Mouse (Mus musculus) liver, embryonic 16.5 days (tissue): Measurements from ENCODE around the gene Sgk1. TPM values are rescaled to one million over a fixed set of nuclear protein-coding genes. Genes with fewer than 3 reads are reported as not detected.
"Not testable (repeated sequence)": the region's sequence is repeated elsewhere in the genome, so short reads cannot be mapped to it uniquely, and the experiment has no call there.

Experiments used
- ATAC-seq: fragments of 200-750 bp; cut with Nextera tagmentation; 2 replicates; pipeline ENCODE4 v1.8.0; 2017; ENCODE audit warnings: low read depth, mild to moderate bottlenecking, moderate number of reproducible peaks, moderate library complexity
- H3K27ac ChIP-seq: fragments of 300-500 bp; sonication (generic); 2 replicates; pipeline ENCODE4 v1.5.1; 2014; ENCODE audit warnings: mild to moderate bottlenecking, low read length
- H3K27me3 ChIP-seq: fragments of 300-500 bp; sonication (generic); 2 replicates; pipeline ENCODE4 v1.6.1; 2014; ENCODE audit warnings: low read depth, low read length, mixed read lengths; ENCODE audit not compliant: control insufficient read depth, insufficient read depth
- H3K36me3 ChIP-seq: fragments of 300-500 bp; sonication (generic); 2 replicates; pipeline ENCODE4 v1.6.1; 2014; ENCODE audit warnings: mild to moderate bottlenecking; ENCODE audit not compliant: control insufficient read depth, insufficient read depth
- H3K4me1 ChIP-seq: fragments of 300-500 bp; sonication (generic); 2 replicates; pipeline ENCODE4 v1.6.1; 2014; ENCODE audit warnings: low read depth, low read length, mixed read lengths; ENCODE audit not compliant: control insufficient read depth
- H3K4me2 ChIP-seq: fragments of 300-500 bp; sonication (generic); 2 replicates; pipeline ENCODE4 v1.6.1; 2014; ENCODE audit warnings: low read depth, low read length, mixed read lengths
- H3K4me3 ChIP-seq: fragments of 300-500 bp; sonication (generic); 2 replicates; pipeline ENCODE4 v1.5.1; 2014; ENCODE audit warnings: low read depth, mild to moderate bottlenecking, low read length
- H3K9ac ChIP-seq: fragments of 300-500 bp; sonication (generic); 2 replicates; pipeline ENCODE4 v1.6.1; 2014; ENCODE audit warnings: low read depth, low read length
- H3K9me3 ChIP-seq: fragments of 300-500 bp; sonication (generic); replicated peaks from 2 replicates; pipeline ENCODE4 v1.6.1; 2016; ENCODE audit warnings: low read length; ENCODE audit not compliant: control insufficient read depth
- WGBS: fragments of 180-500 bp; shearing (Covaris S2); extraction: QIAGEN DNeasy Blood & Tissue Kit; methylation state at CpG from one replicate; pipeline ENCODE4 v1.1.7; 2014; ENCODE audit not compliant: insufficient replicate concordance; 5-methylcytosine and 5-hydroxymethylcytosine counted together
- polyA plus RNA-seq: library from polyadenylated mRNA; unstranded; fragments of >200 nt; fragmentation: Nextera tagmentation; extraction: Ambion mirVana; gene quantifications from 2 replicates; pipeline ENCODE4 v1.2.1, GENCODE M21; 2015

Sgk1 gene
- polyA plus RNA-seq, 1 experiment from 2014 or later: 13.8 TPM

- Histone ChIP-seq H3K9ac (no peak overlapping the region), H3K4me1 (no peaks in the 10 kb centered on the region), H3K27ac (no peak overlapping the region), H3K4me2 (no peak overlapping the region), H3K4me3 (no peak overlapping the region), H3K36me3 (no peaks in the 10 kb centered on the region), H3K27me3 (no peaks in the 10 kb centered on the region), H3K9me3 (no peaks in the 10 kb centered on the region)
- ATAC-seq: peak; percentile 30; the same call in 1 of the 2 replicates
- 39% methylated on average over 3 of the region's 3 CpGs for WGBS
Observed at GRCm38 (mm10) chr10:21889141-21889765, 7.3 kb downstream of the Sgk1 start.

GRCm38 (mm10) chr10:21890293-21890692, 8.3 kb downstream of the Sgk1 start:
- 47% methylated on average over 4 of the region's 4 CpGs for WGBS
- no peaks in the 10 kb centered on the region for H3K9me3 ChIP-seq
- H3K27ac ChIP-seq: no peak overlapping the region

GRCm38 (mm10) chr10:21891442-21891841, 9.5 kb downstream of the Sgk1 start:
- no peaks in the 10 kb centered on the region for H3K27me3 ChIP-seq
- H3K4me1 ChIP-seq: no peaks in the 10 kb centered on the region
- 47% methylated on average over 7 of the region's 7 CpGs for WGBS
- H3K27ac ChIP-seq: no peak overlapping the region
- no peak overlapping the region for H3K4me2 ChIP-seq
- H3K9ac ChIP-seq: no peak overlapping the region
- H3K9me3 ChIP-seq: no peaks in the 10 kb centered on the region
- H3K4me3 ChIP-seq: no peak overlapping the region
- ATAC-seq: no peak
- no peaks in the 10 kb centered on the region for H3K36me3 ChIP-seq

More at GRCm38 (mm10) chr10:21890293-21890692, 8.3 kb downstream of the Sgk1 start:
- Histone ChIP-seq H3K4me2 (no peak overlapping the region), H3K4me3 (no peak overlapping the region), H3K36me3 (no peaks in the 10 kb centered on the region), H3K9ac (no peak overlapping the region), H3K27me3 (no peaks in the 10 kb centered on the region), H3K4me1 (no peaks in the 10 kb centered on the region)
- ATAC-seq: peak; percentile 16; the same call in 1 of the 2 replicates

- no peak overlapping the region for H3K27ac ChIP-seq
- no peaks in the 10 kb centered on the region for H3K27me3 ChIP-seq
- H3K4me3 ChIP-seq: no peak overlapping the region
- H3K4me2 ChIP-seq: no peak overlapping the region
- 62% methylated on average over 4 of the region's 4 CpGs for WGBS
- no peaks in the 10 kb centered on the region for H3K4me1 ChIP-seq
- H3K36me3 ChIP-seq: no peaks in the 10 kb centered on the region
- H3K9ac ChIP-seq: no peak overlapping the region
- no peak for ATAC-seq
- no peaks in the 10 kb centered on the region for H3K9me3 ChIP-seq
Observed at GRCm38 (mm10) chr10:21892104-21892503, 10.1 kb downstream of the Sgk1 start.

GRCm38 (mm10) chr10:21898417-21898816, 16.4 kb downstream of the Sgk1 start:
- Histone ChIP-seq H3K4me2 (no peak overlapping the region), H3K4me3 (no peak overlapping the region), H3K27me3 (no peaks in the 10 kb centered on the region), H3K4me1 (no peaks in the 10 kb centered on the region), H3K9me3 (no peaks in the 10 kb centered on the region), H3K27ac (no peak overlapping the region), H3K36me3 (no peaks in the 10 kb centered on the region), H3K9ac (no peak overlapping the region)
- 67% methylated on average over 4 of the region's 4 CpGs for WGBS
- no peak for ATAC-seq

GRCm38 (mm10) chr10:21898851-21899250, 16.9 kb downstream of the Sgk1 start:
- not testable (repeated sequence) for H3K4me1 ChIP-seq, H3K36me3 ChIP-seq, H3K9me3 ChIP-seq, H3K9ac ChIP-seq, ATAC-seq, H3K27ac ChIP-seq, H3K27me3 ChIP-seq, H3K4me2 ChIP-seq, H3K4me3 ChIP-seq
- WGBS: 81% methylated on average over 17 of the region's 17 CpGs

GRCm38 (mm10) chr10:21899397-21899796, 17.4 kb downstream of the Sgk1 start:
- Histone ChIP-seq H3K9ac (no peak overlapping the region), H3K36me3 (no peaks in the 10 kb centered on the region), H3K27ac (no peak overlapping the region), H3K4me3 (no peak overlapping the region), H3K4me2 (no peak overlapping the region), H3K27me3 (no peaks in the 10 kb centered on the region), H3K9me3 (no peaks in the 10 kb centered on the region), H3K4me1 (no peaks in the 10 kb centered on the region)
- no peak for ATAC-seq
- WGBS: 58% methylated on average over 3 of the region's 3 CpGs

GRCm38 (mm10) chr10:21902152-21903140, 20.5 kb downstream of the Sgk1 start:
- no peaks in the 10 kb centered on the region for H3K36me3 ChIP-seq
- no peak overlapping the region for H3K4me2 ChIP-seq
- H3K9me3 ChIP-seq: no peaks in the 10 kb centered on the region
- no peaks in the 10 kb centered on the region for H3K27me3 ChIP-seq
- ATAC-seq: no peak
- no peaks in the 10 kb centered on the region for H3K4me1 ChIP-seq
- no peak overlapping the region for H3K9ac ChIP-seq
- no peak overlapping the region for H3K4me3 ChIP-seq
- H3K27ac ChIP-seq: no peak overlapping the region
- WGBS: 48% methylated on average over 10 of the region's 10 CpGs

GRCm38 (mm10) chr10:21904151-21904550, 22.2 kb downstream of the Sgk1 start:
- Histone ChIP-seq H3K4me2 (no peak overlapping the region), H3K27me3 (no peaks in the 10 kb centered on the region), H3K4me1 (no peaks in the 10 kb centered on the region), H3K9ac (no peak overlapping the region), H3K9me3 (no peaks in the 10 kb centered on the region), H3K36me3 (no peaks in the 10 kb centered on the region), H3K4me3 (no peak overlapping the region), H3K27ac (no peak overlapping the region)
- ATAC-seq: no peak
- WGBS: 57% methylated on average over 2 of the region's 2 CpGs
